Mouse (Mus musculus) left cerebral cortex, adult 2 months (tissue): ENCODE measurements around the gene Gm3278. TPM values are rescaled to one million over a fixed set of nuclear protein-coding genes. Genes with fewer than 3 reads are reported as not detected.
"Not testable (repeated sequence)": the region's sequence is repeated elsewhere in the genome, so short reads cannot be mapped to it uniquely, and the experiment has no call there.

Experiments used
- DNase-seq, 2 experiments: peaks; one replicate each; pipeline ENCODE4 v3.0.0; 2021 to 2022; ENCODE audit warnings: low spot score in 2 of 2, mixed read lengths in 1 of 2; ENCODE audit errors: extremely low spot score in 1 of 2
- H3K27ac ChIP-seq: fragments of 200-600 bp; 2 replicates; pipeline ENCODE4 v1.8.1; 2022
- H3K4me3 ChIP-seq: fragments of 200-600 bp; 2 replicates; pipeline ENCODE4 v1.8.1; 2022
- intact Hi-C: fragments of 180-260 bp; cut with DNase I; formaldehyde crosslinking; loops from one replicate; pipeline ENCODE4 v1.15.1; 2025
- long read RNA-seq, 2 experiments: library from polyadenylated mRNA; stranded (forward); transcript quantifications; one replicate each; pipeline ENCODE4 v2.0.0; 2021; ENCODE audit warnings: borderline mapping rate in 2 of 2
- total RNA-seq, 2 experiments: library from RNA; stranded (reverse); gene quantifications; 2 replicates each; pipeline ENCODE4 v1.2.3; 2021

Gene Gm3278
- total RNA-seq: not detected
- long read RNA-seq, experiment 1: 0 reads
- long read RNA-seq, experiment 2: 0 reads

DNA sequence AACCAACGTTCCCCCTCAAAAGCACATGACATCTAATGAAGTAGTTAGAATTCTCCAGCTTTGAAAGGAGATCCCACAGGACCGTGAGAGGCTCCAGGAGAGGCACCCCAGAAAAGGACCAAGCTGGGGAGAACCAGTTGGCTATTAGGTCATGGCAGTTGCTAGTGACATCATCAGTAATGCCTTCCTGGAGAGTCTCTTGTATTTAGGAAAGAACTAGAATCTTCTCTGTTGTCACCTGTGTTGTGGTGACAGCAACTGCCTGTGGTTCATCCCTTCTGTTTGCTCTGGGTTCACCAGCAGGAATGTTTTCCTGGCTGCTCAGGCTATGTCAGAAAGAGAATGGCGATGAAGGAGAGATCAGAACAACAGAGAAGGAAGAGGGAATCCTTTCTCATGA, at the start of gene Gm3278:
TSS of gene Gm3278 (plus strand) at position 301 of the 400 bp plus-strand sequence.
- H3K4me3 ChIP-seq, H3K27ac ChIP-seq, DNase-seq, intact Hi-C loops: not testable (repeated sequence)

- intact Hi-C loops, H3K27ac ChIP-seq: not testable (repeated sequence)
- DNase-seq: peak in 1 of 2 experiments; percentile 9
- H3K4me3 ChIP-seq: peak within 1 kb of the TSS; percentile 21
These were observed 36.8 kb upstream of the Gm3278 start, which contains the start of gene Gm3264 for GRCm38 (mm10) chr14:4855299-4855980. TSS of gene Gm3264 (plus strand) at chr14:4855576.

Other genes starting within 250 kb of the Gm3278 start
- gene Gm3239, start 228.2 kb upstream of the Gm3278 start, total RNA-seq: under 1 TPM; 0.54 to 0.57 TPM
- not detected for gene Gm7876, start 183.2 kb upstream of the Gm3278 start, total RNA-seq
- under 1 TPM in 1 of 2 experiments, not detected in 1; 0.41 TPM for gene Gm3252, start 165.6 kb upstream of the Gm3278 start, total RNA-seq
- not detected for gene Gm9602, start 116.1 kb upstream of the Gm3278 start, total RNA-seq
- gene Gm3269, start 54.3 kb upstream of the Gm3278 start, total RNA-seq: not detected
- 1 to 10 TPM; 5.4 to 6.1 TPM for gene Gm3264, start 36.8 kb upstream of the Gm3278 start, total RNA-seq
- not detected for gene Gm8297, start 91.5 kb downstream of the Gm3278 start, total RNA-seq
- gene Gm3298, start 123.5 kb downstream of the Gm3278 start, total RNA-seq: not detected
- not detected for gene 4930555G01Rik, start 158.2 kb downstream of the Gm3278 start, total RNA-seq
- 1 to 10 TPM in 1 of 2 experiments, under 1 TPM in 1; 0.93 to 1.1 TPM for gene Gm8281, start 178.6 kb downstream of the Gm3278 start, total RNA-seq
- not detected for gene Gm8279, start 239.1 kb downstream of the Gm3278 start, total RNA-seq